Mouse (Mus musculus): ENCODE results near the gene Tmem208. TPM values are rescaled to one million over a fixed set of nuclear protein-coding genes. Genes with fewer than 3 reads are reported as not detected.
A peak's percentile ranks its signal among the peaks of the same experiment; 100 is the strongest.

Tmem208 gene
- polyA plus RNA-seq, 1 experiment = 31.8 TPM

- no peaks in the 10 kb centered on the region for H3K27me3 ChIP-seq (ENCODE audit: control insufficient read depth, insufficient read depth, low read length, poor library complexity, severe bottlenecking)
- TF ChIP-seq CTCF (IDR thresholded peaks at IDR 0.05; ENCODE audit: low read depth, low read length) (no peak), POLR2A (IDR thresholded peaks at IDR 0.05; ENCODE audit: insufficient read depth, low read length) (no peak), EP300 (IDR thresholded peaks at IDR 0.05; ENCODE audit: insufficient read depth, low read depth, low read length) (no peak)
- no peaks in the 10 kb centered on the region for H3K9me3 ChIP-seq (replicated peaks; ENCODE audit: control insufficient read depth, insufficient read depth, low read length, poor library complexity, severe bottlenecking)
- no peak overlapping the region for H3K27ac ChIP-seq (ENCODE audit: insufficient read depth, low read length)
- peaks cover 5% of the 10 kb centered on the region for H3K4me1 ChIP-seq (ENCODE audit: control insufficient read depth, insufficient read depth, low read length)
- peak overlapping the region; percentile 50 for H3K4me3 ChIP-seq (ENCODE audit: low read depth, low read length)
- H3K36me3 ChIP-seq (ENCODE audit: control insufficient read depth, insufficient read depth, low read length, poor library complexity, severe bottlenecking) = peaks cover 7% of the 10 kb centered on the region
- peak overlapping the region; percentile 11; the same call in 1 of the 2 replicates for H3K9ac ChIP-seq (ENCODE audit: low read depth, poor library complexity, severe bottlenecking)
Measured at GRCm38 (mm10) chr8:105336373-105337130, 10.4 kb downstream of the Tmem208 start.

GRCm38 (mm10) chr8:105338992-105339391 lies 12.8 kb downstream of the Tmem208 start:
- no peak overlapping the region for H3K4me3 ChIP-seq (ENCODE audit: low read depth, low read length)
- no peak overlapping the region for H3K27ac ChIP-seq (ENCODE audit: insufficient read depth, low read length)
- peaks cover 8% of the 10 kb centered on the region for H3K4me1 ChIP-seq (ENCODE audit: control insufficient read depth, insufficient read depth, low read length)
- H3K27me3 ChIP-seq (ENCODE audit: control insufficient read depth, insufficient read depth, low read length, poor library complexity, severe bottlenecking) = no peaks in the 10 kb centered on the region
- H3K36me3 ChIP-seq (ENCODE audit: control insufficient read depth, insufficient read depth, low read length, poor library complexity, severe bottlenecking) = peaks cover 4% of the 10 kb centered on the region
- no peak overlapping the region for H3K9ac ChIP-seq (ENCODE audit: low read depth, poor library complexity, severe bottlenecking)
- H3K9me3 ChIP-seq (replicated peaks; ENCODE audit: control insufficient read depth, insufficient read depth, low read length, poor library complexity, severe bottlenecking) = no peaks in the 10 kb centered on the region
- no peak for TF ChIP-seq POLR2A (IDR thresholded peaks at IDR 0.05; ENCODE audit: insufficient read depth, low read length)
- TF ChIP-seq EP300 (IDR thresholded peaks at IDR 0.05; ENCODE audit: insufficient read depth, low read depth, low read length) = no peak
- TF ChIP-seq CTCF (IDR thresholded peaks at IDR 0.05; ENCODE audit: low read depth, low read length) = no peak

GRCm38 (mm10) chr8:105339886-105340635 lies 13.9 kb downstream of the Tmem208 start:
- Histone ChIP-seq H3K9ac (ENCODE audit: low read depth, poor library complexity, severe bottlenecking) (no peak overlapping the region), H3K36me3 (ENCODE audit: control insufficient read depth, insufficient read depth, low read length, poor library complexity, severe bottlenecking) (no peaks in the 10 kb centered on the region; the same call in 1 of the 2 replicates), H3K4me1 (ENCODE audit: control insufficient read depth, insufficient read depth, low read length) (peaks cover 8% of the 10 kb centered on the region), H3K4me3 (ENCODE audit: low read depth, low read length) (no peak overlapping the region), H3K9me3 (replicated peaks; ENCODE audit: control insufficient read depth, insufficient read depth, low read length, poor library complexity, severe bottlenecking) (no peaks in the 10 kb centered on the region), H3K27ac (ENCODE audit: insufficient read depth, low read length) (no peak overlapping the region), H3K27me3 (ENCODE audit: control insufficient read depth, insufficient read depth, low read length, poor library complexity, severe bottlenecking) (no peaks in the 10 kb centered on the region)
- TF ChIP-seq EP300 (IDR thresholded peaks at IDR 0.05; ENCODE audit: insufficient read depth, low read depth, low read length) (no peak), CTCF (IDR thresholded peaks at IDR 0.05; ENCODE audit: low read depth, low read length) (no peak), POLR2A (IDR thresholded peaks at IDR 0.05; ENCODE audit: insufficient read depth, low read length) (no peak)

GRCm38 (mm10) chr8:105341399-105341798 lies 15.2 kb downstream of the Tmem208 start:
- no peak for TF ChIP-seq POLR2A (IDR thresholded peaks at IDR 0.05; ENCODE audit: insufficient read depth, low read length)
- no peak for TF ChIP-seq EP300 (IDR thresholded peaks at IDR 0.05; ENCODE audit: insufficient read depth, low read depth, low read length)
- no peak for TF ChIP-seq CTCF (IDR thresholded peaks at IDR 0.05; ENCODE audit: low read depth, low read length)
- Histone ChIP-seq H3K4me1 (ENCODE audit: control insufficient read depth, insufficient read depth, low read length) (peaks cover 8% of the 10 kb centered on the region), H3K9ac (ENCODE audit: low read depth, poor library complexity, severe bottlenecking) (no peak overlapping the region), H3K36me3 (ENCODE audit: control insufficient read depth, insufficient read depth, low read length, poor library complexity, severe bottlenecking) (no peaks in the 10 kb centered on the region; the same call in 1 of the 2 replicates), H3K27ac (ENCODE audit: insufficient read depth, low read length) (no peak overlapping the region), H3K9me3 (replicated peaks; ENCODE audit: control insufficient read depth, insufficient read depth, low read length, poor library complexity, severe bottlenecking) (no peaks in the 10 kb centered on the region), H3K27me3 (ENCODE audit: control insufficient read depth, insufficient read depth, low read length, poor library complexity, severe bottlenecking) (no peaks in the 10 kb centered on the region), H3K4me3 (ENCODE audit: low read depth, low read length) (no peak overlapping the region)

- Histone ChIP-seq H3K27me3 (ENCODE audit: control insufficient read depth, insufficient read depth, low read length, poor library complexity, severe bottlenecking) (no peaks in the 10 kb centered on the region), H3K9ac (ENCODE audit: low read depth, poor library complexity, severe bottlenecking) (no peak overlapping the region), H3K4me1 (ENCODE audit: control insufficient read depth, insufficient read depth, low read length) (peaks cover 6% of the 10 kb centered on the region), H3K9me3 (replicated peaks; ENCODE audit: control insufficient read depth, insufficient read depth, low read length, poor library complexity, severe bottlenecking) (no peaks in the 10 kb centered on the region), H3K27ac (ENCODE audit: insufficient read depth, low read length) (no peak overlapping the region), H3K4me3 (ENCODE audit: low read depth, low read length) (no peak overlapping the region), H3K36me3 (ENCODE audit: control insufficient read depth, insufficient read depth, low read length, poor library complexity, severe bottlenecking) (no peaks in the 10 kb centered on the region; the same call in 1 of the 2 replicates)
- TF ChIP-seq CTCF (IDR thresholded peaks at IDR 0.05; ENCODE audit: low read depth, low read length) (no peak), EP300 (IDR thresholded peaks at IDR 0.05; ENCODE audit: insufficient read depth, low read depth, low read length) (no peak), POLR2A (IDR thresholded peaks at IDR 0.05; ENCODE audit: insufficient read depth, low read length) (no peak)
Measured at GRCm38 (mm10) chr8:105342768-105343167, 16.6 kb downstream of the Tmem208 start.
